Mouse (Mus musculus): ENCODE measurements at regions not wholly inside any gene's neighbourhood (a gene's known extent, or its start where the extent isn't known, plus 50 kb on each side); places are given as distances from the start of the nearest gene placed in this dataset.

- no peaks in the 10 kb centered on the region for H3K36me3 ChIP-seq (ENCODE audit: insufficient read depth, low read length)
- no peak overlapping the region for H3K9ac ChIP-seq (replicated peaks; ENCODE audit: low read length)
- 0 out of 2 replicates have a peak, but pooled peaks cover 3% of the 10 kb centered on the region for H3K9me3 ChIP-seq (ENCODE audit: low read length)
- H3K27me3 ChIP-seq (ENCODE audit: insufficient read depth, low read length), result no peaks in the 10 kb centered on the region
- no peak overlapping the region for H3K4me3 ChIP-seq (ENCODE audit: low read length)
- H3K4me2 ChIP-seq (ENCODE audit: low read depth, low read length), result no peak overlapping the region
- H3K27ac ChIP-seq, result no peak overlapping the region
- H3K4me1 ChIP-seq (ENCODE audit: insufficient read depth, low read length), result no peaks in the 10 kb centered on the region
- ATAC-seq (no peak), DNase-seq (ENCODE audit: low spot score) (no peak)
- 66% methylated on average over 8 of the region's 8 CpGs for WGBS
- no peak for TF ChIP-seq CTCF (IDR thresholded peaks at IDR 0.05; ENCODE audit: low read depth)
These were observed 137.2 kb upstream of the Mdm1 start for GRCm38 (mm10) chr10:118004362-118004958.

GRCm38 (mm10) chr10:118006827-118007550, 134.6 kb upstream of the Mdm1 start:
- H3K27ac ChIP-seq, result no peak overlapping the region
- no peak for DNase-seq (ENCODE audit: low spot score)
- 84% methylated on average over 14 of the region's 14 CpGs for WGBS

GRCm38 (mm10) chr10:118007846-118008245, 133.8 kb upstream of the Mdm1 start:
- Histone ChIP-seq H3K9ac (replicated peaks; ENCODE audit: low read length) (no peak overlapping the region), H3K4me3 (ENCODE audit: low read length) (no peak overlapping the region), H3K4me1 (ENCODE audit: insufficient read depth, low read length) (no peaks in the 10 kb centered on the region), H3K9me3 (ENCODE audit: low read length) (0 out of 2 replicates have a peak, but pooled peaks cover 3% of the 10 kb centered on the region), H3K27me3 (ENCODE audit: insufficient read depth, low read length) (no peaks in the 10 kb centered on the region), H3K4me2 (ENCODE audit: low read depth, low read length) (no peak overlapping the region), H3K36me3 (ENCODE audit: insufficient read depth, low read length) (no peaks in the 10 kb centered on the region), H3K27ac (no peak overlapping the region)
- ATAC-seq (no peak), DNase-seq (ENCODE audit: low spot score) (no peak)
- 51% methylated on average over 7 of the region's 7 CpGs for WGBS
- no peak for TF ChIP-seq CTCF (IDR thresholded peaks at IDR 0.05; ENCODE audit: low read depth)

More at GRCm38 (mm10) chr10:118006827-118007550, 134.6 kb upstream of the Mdm1 start:
- no peaks in the 10 kb centered on the region for H3K4me1 ChIP-seq (ENCODE audit: insufficient read depth, low read length)
- no peaks in the 10 kb centered on the region for H3K27me3 ChIP-seq (ENCODE audit: insufficient read depth, low read length)
- no peak overlapping the region for H3K4me2 ChIP-seq (ENCODE audit: low read depth, low read length)
- no peaks in the 10 kb centered on the region for H3K36me3 ChIP-seq (ENCODE audit: insufficient read depth, low read length)
- H3K9me3 ChIP-seq (ENCODE audit: low read length), result 0 out of 2 replicates have a peak, but pooled peaks cover 3% of the 10 kb centered on the region
- H3K4me3 ChIP-seq (ENCODE audit: low read length), result no peak overlapping the region
- ATAC-seq, result no peak
- TF ChIP-seq CTCF (IDR thresholded peaks at IDR 0.05; ENCODE audit: low read depth), result no peak
- no peak overlapping the region for H3K9ac ChIP-seq (replicated peaks; ENCODE audit: low read length)

GRCm38 (mm10) chr10:118011687-118012567, 129.7 kb upstream of the Mdm1 start:
- WGBS, result 78% methylated on average over 10 of the region's 10 CpGs
- H3K36me3 ChIP-seq (ENCODE audit: insufficient read depth, low read length), result no peaks in the 10 kb centered on the region
- DNase-seq (ENCODE audit: low spot score), result no peak
- H3K9ac ChIP-seq (replicated peaks; ENCODE audit: low read length), result no peak overlapping the region
- ATAC-seq, result no peak
- H3K4me3 ChIP-seq (ENCODE audit: low read length), result no peak overlapping the region
- H3K4me1 ChIP-seq (ENCODE audit: insufficient read depth, low read length), result no peaks in the 10 kb centered on the region
- TF ChIP-seq CTCF (IDR thresholded peaks at IDR 0.05; ENCODE audit: low read depth), result no peak
- no peaks in the 10 kb centered on the region for H3K27me3 ChIP-seq (ENCODE audit: insufficient read depth, low read length)
- H3K4me2 ChIP-seq (ENCODE audit: low read depth, low read length), result no peak overlapping the region
- 0 out of 2 replicates have a peak, but pooled peaks cover 3% of the 10 kb centered on the region for H3K9me3 ChIP-seq (ENCODE audit: low read length)
- no peak overlapping the region for H3K27ac ChIP-seq

- no peak for TF ChIP-seq CTCF (IDR thresholded peaks at IDR 0.05; ENCODE audit: low read depth)
- WGBS, result 74% methylated on average over 9 of the region's 9 CpGs
These were observed 112.8 kb upstream of the Mdm1 start for GRCm38 (mm10) chr10:118028831-118029230.

GRCm38 (mm10) chr10:118034401-118034800, 107.2 kb upstream of the Mdm1 start:
- Histone ChIP-seq H3K27me3 (ENCODE audit: insufficient read depth, low read length) (no peaks in the 10 kb centered on the region), H3K4me1 (ENCODE audit: insufficient read depth, low read length) (no peaks in the 10 kb centered on the region), H3K9me3 (ENCODE audit: low read length) (no peaks in the 10 kb centered on the region), H3K4me2 (ENCODE audit: low read depth, low read length) (no peak overlapping the region), H3K27ac (no peak overlapping the region), H3K9ac (replicated peaks; ENCODE audit: low read length) (no peak overlapping the region), H3K36me3 (ENCODE audit: insufficient read depth, low read length) (no peaks in the 10 kb centered on the region), H3K4me3 (ENCODE audit: low read length) (no peak overlapping the region)
- no peak for TF ChIP-seq CTCF (IDR thresholded peaks at IDR 0.05; ENCODE audit: low read depth)
- DNase-seq (ENCODE audit: low spot score), result no peak
- no peak for ATAC-seq
- 79% methylated on average over 17 of the region's 17 CpGs for WGBS

More at GRCm38 (mm10) chr10:118028831-118029230, 112.8 kb upstream of the Mdm1 start:
- DNase-seq (ENCODE audit: low spot score), result no peak
- Histone ChIP-seq H3K4me1 (ENCODE audit: insufficient read depth, low read length) (no peaks in the 10 kb centered on the region), H3K9me3 (ENCODE audit: low read length) (no peaks in the 10 kb centered on the region), H3K9ac (replicated peaks; ENCODE audit: low read length) (no peak overlapping the region), H3K36me3 (ENCODE audit: insufficient read depth, low read length) (no peaks in the 10 kb centered on the region), H3K27me3 (ENCODE audit: insufficient read depth, low read length) (no peaks in the 10 kb centered on the region), H3K4me2 (ENCODE audit: low read depth, low read length) (no peak overlapping the region), H3K27ac (no peak overlapping the region), H3K4me3 (ENCODE audit: low read length) (no peak overlapping the region)
- ATAC-seq, result no peak
